Mouse (Mus musculus) ES-Bruce4 (cell line): ENCODE data around the gene Ggact.

Experiments
- CTCF ChIP-seq: IDR thresholded peaks from one replicate; pipeline ENCODE4 v1.8.1; 2011; ENCODE audit warnings: low read depth, low read length
- EP300 ChIP-seq: IDR thresholded peaks from 2 replicates; pipeline ENCODE4 v1.6.1; 2011; ENCODE audit warnings: low read depth, low read length; ENCODE audit not compliant: insufficient read depth
- POLR2A ChIP-seq: IDR thresholded peaks from one replicate; pipeline ENCODE4 v1.8.1; 2011; ENCODE audit warnings: low read length; ENCODE audit not compliant: insufficient read depth

- TF ChIP-seq CTCF (no peak), EP300 (no peak), POLR2A (no peak)
Observed at GRCm38 (mm10) chr14:122837018-122837417, 76.5 kb downstream of the Ggact start.
